ENCODE assay signal across 13 mouse cellular contexts in genomic region chr6:21719121-21719520, GRCm38 (mm10).
"Had no signal": no experiment of that assay in that cellular context is flagged by ENCODE, and none has a peak within 500 bp of the region (broad histone marks: within the 10 kb centered on the region; RNA-seq: fewer than 3 reads in every experiment).

No protein-coding gene starts in this region.

- H3K27me3 ChIP-seq: limb, embryonic 13.5 days; neural tube, embryonic 12.5 days; stomach, embryonic 15.5 days had no signal

- H3K27ac ChIP-seq: limb, embryonic 13.5 days; liver, embryonic 14.5 days; neural tube, embryonic 12.5 days; stomach, embryonic 15.5 days had no signal

- H3K4me3 ChIP-seq: limb, embryonic 13.5 days; neural tube, embryonic 12.5 days; stomach, embryonic 15.5 days had no signal

- H3K36me3 ChIP-seq: limb, embryonic 13.5 days; neural tube, embryonic 12.5 days; stomach, embryonic 15.5 days had no signal

- H3K4me1 ChIP-seq: neural tube, embryonic 12.5 days; stomach, embryonic 15.5 days had no signal

- H3K4me2 ChIP-seq: limb, embryonic 13.5 days; neural tube, embryonic 12.5 days; stomach, embryonic 15.5 days had no signal

- H3K9me3 ChIP-seq: limb, embryonic 13.5 days; neural tube, embryonic 12.5 days; stomach, embryonic 15.5 days had no signal

- H3K9ac ChIP-seq: limb, embryonic 13.5 days; liver, embryonic 14.5 days; neural tube, embryonic 12.5 days; stomach, embryonic 15.5 days had no signal

- DNase-seq: kidney, postnatal 10 days; kidney, postnatal 4 days; lung, adult 18-20 months; lung, postnatal 36 days; midbrain, embryonic 14.5 days; right cerebral cortex, postnatal 4 days; spleen, adult 18-20 months; thymus, adult 2 months; thymus, postnatal 25 days had no signal
